Mouse (Mus musculus): ENCODE data around the gene Gtf2ird1. TPM values are rescaled to one million over a fixed set of nuclear protein-coding genes. Genes with fewer than 3 reads are reported as not detected.

Gene Gtf2ird1
- total and polyA plus RNA-seq, 3 experiments = 12.8 to 39.0 (median 13.1) TPM

GRCm38 (mm10) chr5:134468158-134468765 lies 11.7 kb upstream of the Gtf2ird1 start:
- no peaks in the 10 kb centered on the region for H3K27me3 ChIP-seq (replicated peaks)
- TF ChIP-seq MXI1 (IDR thresholded peaks at IDR 0.05; ENCODE audit: low read depth, low read length) (no peak), NRF1 (IDR thresholded peaks at IDR 0.05; ENCODE audit: low read depth, low read length) (no peak), SMC3 (IDR thresholded peaks at IDR 0.05; ENCODE audit: low read depth, low read length) (no peak), HCFC1 (IDR thresholded peaks at IDR 0.05; ENCODE audit: low read depth, low read length) (no peak), MAZ (IDR thresholded peaks at IDR 0.05; ENCODE audit: low read depth, low read length) (no peak), ETS1 (conservative IDR thresholded peaks at IDR 0.05; ENCODE audit: low read depth, low read length) (no peak), USF2 (conservative IDR thresholded peaks at IDR 0.05; ENCODE audit: low read depth, low read length) (no peak)
- in situ Hi-C loops (cut with MboI; ENCODE audit: low pct_ligation_motif_present, low pct_unique_long_range_greater_than_20kb, low sequenced_read_pairs) = loop anchor here (5.0 kb wide), 1 partner anchor 96 kb away; no protein-coding TSS in a partner anchor
- H3K9ac ChIP-seq (ENCODE audit: insufficient read depth, low read depth) = no peak overlapping the region
- H3K27ac ChIP-seq (ENCODE audit: insufficient read depth, low read depth) = no peak overlapping the region
- no peak overlapping the region for H3K4me3 ChIP-seq (replicated peaks in 1 of 3; ENCODE audit: low read depth in 2 of 3, low read length in 2 of 3, poor library complexity in 1 of 3)
- H3K36me3 ChIP-seq (replicated peaks in 1 of 2; ENCODE audit: control insufficient read depth in 1 of 2, insufficient read depth in 1 of 2, low read length in 1 of 2) = no peaks in the 10 kb centered on the region
- H3K79me2 ChIP-seq (replicated peaks; ENCODE audit: control insufficient read depth, extremely low read depth, insufficient read depth, poor library complexity, severe bottlenecking) = no peaks in the 10 kb centered on the region
- no peak overlapping the region for H3K4me2 ChIP-seq (ENCODE audit: insufficient read depth, low read depth, poor library complexity, severe bottlenecking)
- DNase-seq (ENCODE audit: extremely low read depth) = no peak
- H3K4me1 ChIP-seq (ENCODE audit: control insufficient read depth in 1 of 2, insufficient read depth in 2 of 2) = peaks cover 3 to 42% of the 10 kb centered on the region in 2 experiments
- no peaks in the 10 kb centered on the region for H3K9me3 ChIP-seq (replicated peaks; ENCODE audit: low read length)
- dilution Hi-C loops (cut with MboI; ENCODE audit: extremely low pct_ligation_motif_present, extremely low pct_unique_long_range_greater_than_20kb, low sequenced_read_pairs) = no loop called here

- no peak for DNase-seq (ENCODE audit: extremely low read depth)
Measured at GRCm38 (mm10) chr5:134467030-134467549, 10.6 kb upstream of the Gtf2ird1 start.

GRCm38 (mm10) chr5:134466296-134467029 lies 9.9 kb upstream of the Gtf2ird1 start:
- no peak overlapping the region for H3K4me3 ChIP-seq (replicated peaks in 1 of 3; ENCODE audit: low read depth in 2 of 3, low read length in 2 of 3, poor library complexity in 1 of 3)
- no peak overlapping the region for H3K9ac ChIP-seq (ENCODE audit: insufficient read depth, low read depth)
- H3K9me3 ChIP-seq (replicated peaks; ENCODE audit: low read length) = no peaks in the 10 kb centered on the region
- no peak overlapping the region for H3K27ac ChIP-seq (ENCODE audit: insufficient read depth, low read depth)
- no peak overlapping the region for H3K4me2 ChIP-seq (ENCODE audit: insufficient read depth, low read depth, poor library complexity, severe bottlenecking)
- DNase-seq (ENCODE audit: extremely low read depth) = no peak
- no peaks in the 10 kb centered on the region for H3K27me3 ChIP-seq (replicated peaks)
- H3K79me2 ChIP-seq (replicated peaks; ENCODE audit: control insufficient read depth, extremely low read depth, insufficient read depth, poor library complexity, severe bottlenecking) = no peaks in the 10 kb centered on the region
- H3K36me3 ChIP-seq (replicated peaks in 1 of 2; ENCODE audit: control insufficient read depth in 1 of 2, insufficient read depth in 1 of 2, low read length in 1 of 2) = no peaks in the 10 kb centered on the region
- H3K4me1 ChIP-seq (ENCODE audit: control insufficient read depth in 1 of 2, insufficient read depth in 2 of 2) = peaks cover 2 to 29% of the 10 kb centered on the region in 2 experiments; a peak in 3 of 4 replicates
- dilution Hi-C loops (cut with MboI; ENCODE audit: extremely low pct_ligation_motif_present, extremely low pct_unique_long_range_greater_than_20kb, low sequenced_read_pairs) (no loop called here), in situ Hi-C loops (cut with MboI; ENCODE audit: low pct_ligation_motif_present, low pct_unique_long_range_greater_than_20kb, low sequenced_read_pairs) (loop anchor here (5.0 kb wide), 1 partner anchor 94 kb away; no protein-coding TSS in a partner anchor)
- no peak for TF ChIP-seq ZKSCAN1 (IDR thresholded peaks at IDR 0.05; ENCODE audit: borderline replicate concordance, low read depth, low read length)
- no peak for TF ChIP-seq EP300 (IDR thresholded peaks at IDR 0.05; ENCODE audit: low read length)
- no peak for TF ChIP-seq NELFE (IDR thresholded peaks at IDR 0.05; ENCODE audit: low read depth, low read length)

More at GRCm38 (mm10) chr5:134467030-134467549, 10.6 kb upstream of the Gtf2ird1 start:
- H3K27me3 ChIP-seq (replicated peaks) = no peaks in the 10 kb centered on the region
- TF ChIP-seq ZNF384 (IDR thresholded peaks at IDR 0.05; ENCODE audit: low read depth, low read length) = no peak
- no peak for TF ChIP-seq USF2 (conservative IDR thresholded peaks at IDR 0.05; ENCODE audit: low read depth, low read length)
- TF ChIP-seq CHD1 (IDR thresholded peaks at IDR 0.05; ENCODE audit: low read depth, low read length) = no peak
- no peak for TF ChIP-seq SMC3 (IDR thresholded peaks at IDR 0.05; ENCODE audit: low read depth, low read length)
- TF ChIP-seq HCFC1 (IDR thresholded peaks at IDR 0.05; ENCODE audit: low read depth, low read length) = no peak
- no peak overlapping the region for H3K27ac ChIP-seq (ENCODE audit: insufficient read depth, low read depth)
- H3K36me3 ChIP-seq (replicated peaks in 1 of 2; ENCODE audit: control insufficient read depth in 1 of 2, insufficient read depth in 1 of 2, low read length in 1 of 2) = no peaks in the 10 kb centered on the region
- H3K9me3 ChIP-seq (replicated peaks; ENCODE audit: low read length) = no peaks in the 10 kb centered on the region
- no peak overlapping the region for H3K9ac ChIP-seq (ENCODE audit: insufficient read depth, low read depth)
- dilution Hi-C loops (cut with MboI; ENCODE audit: extremely low pct_ligation_motif_present, extremely low pct_unique_long_range_greater_than_20kb, low sequenced_read_pairs) (no loop called here), in situ Hi-C loops (cut with MboI; ENCODE audit: low pct_ligation_motif_present, low pct_unique_long_range_greater_than_20kb, low sequenced_read_pairs) (loop anchor here (5.0 kb wide), 1 partner anchor 95 kb away; no protein-coding TSS in a partner anchor)
- no peaks in the 10 kb centered on the region for H3K79me2 ChIP-seq (replicated peaks; ENCODE audit: control insufficient read depth, extremely low read depth, insufficient read depth, poor library complexity, severe bottlenecking)
- H3K4me3 ChIP-seq (replicated peaks in 1 of 3; ENCODE audit: low read depth in 2 of 3, low read length in 2 of 3, poor library complexity in 1 of 3) = no peak overlapping the region
- H3K4me2 ChIP-seq (ENCODE audit: insufficient read depth, low read depth, poor library complexity, severe bottlenecking) = no peak overlapping the region
- H3K4me1 ChIP-seq (ENCODE audit: control insufficient read depth in 1 of 2, insufficient read depth in 2 of 2) = peaks cover 2 to 35% of the 10 kb centered on the region in 2 experiments; a peak in 3 of 4 replicates

All from CH12.LX (cell line).